Mouse (Mus musculus) intestine, embryonic 14.5 days (tissue): Measurements from ENCODE around the gene Prkg1. TPM values are rescaled to one million over a fixed set of nuclear protein-coding genes. Genes with fewer than 3 reads are reported as not detected.

Experiments
- ATAC-seq: fragments of 200-750 bp; cut with Nextera tagmentation; replicated peaks from 2 replicates; pipeline ENCODE4 v1.8.0; 2017; ENCODE audit warnings: low read depth, moderate number of reproducible peaks, moderate TSS enrichment, moderate library complexity; ENCODE audit not compliant: low FRiP score, low TSS enrichment
- DNase-seq: peaks from one replicate; pipeline ENCODE4 v3.0.0-alpha.2; 2018; ENCODE audit warnings: low spot score
- H3K27ac ChIP-seq: fragments of 300-500 bp; sonication (generic); 2 replicates; pipeline ENCODE4 v1.5.1; 2014; ENCODE audit warnings: low read depth, mild to moderate bottlenecking, control low read depth
- H3K27me3 ChIP-seq: fragments of 300-500 bp; sonication (generic); replicated peaks from 2 replicates; pipeline ENCODE4 v1.6.1; 2014; ENCODE audit warnings: low read length, control low read depth; ENCODE audit not compliant: control insufficient read depth, insufficient read depth
- H3K36me3 ChIP-seq: fragments of 300-500 bp; sonication (generic); 2 replicates; pipeline ENCODE4 v1.6.1; 2014; ENCODE audit warnings: low read length, control low read depth; ENCODE audit not compliant: control insufficient read depth, insufficient read depth
- H3K4me1 ChIP-seq: fragments of 300-500 bp; sonication (generic); replicated peaks from 2 replicates; pipeline ENCODE4 v1.6.1; 2014; ENCODE audit warnings: low read length, control low read depth, mixed read lengths; ENCODE audit not compliant: control insufficient read depth, insufficient read depth
- H3K4me2 ChIP-seq: fragments of 300-500 bp; sonication (generic); 2 replicates; pipeline ENCODE4 v1.6.1; 2014; ENCODE audit warnings: low read length
- H3K4me3 ChIP-seq: fragments of 300-500 bp; sonication (generic); 2 replicates; pipeline ENCODE4 v1.5.1; 2014; ENCODE audit warnings: low read depth, low read length, control low read depth, mixed read lengths
- H3K9ac ChIP-seq: fragments of 300-500 bp; sonication (generic); 2 replicates; pipeline ENCODE4 v1.6.1; 2014; ENCODE audit warnings: mild to moderate bottlenecking, low read length
- H3K9me3 ChIP-seq: fragments of 300-500 bp; sonication (generic); 2 replicates; pipeline ENCODE4 v1.6.1; 2016; ENCODE audit warnings: low read length, control low read depth; ENCODE audit not compliant: control insufficient read depth
- WGBS: fragments of 180-500 bp; shearing (Covaris S2); extraction: QIAGEN DNeasy Blood & Tissue Kit; methylation state at CpG from one replicate; pipeline ENCODE4 v1.1.7; 2014; 5-methylcytosine and 5-hydroxymethylcytosine counted together
- polyA plus RNA-seq: library from polyadenylated mRNA; unstranded; fragments of >200 nt; fragmentation: Nextera tagmentation; extraction: Ambion mirVana; gene quantifications from 2 replicates; pipeline ENCODE4 v1.2.1, GENCODE M21; 2014

Gene Prkg1
- polyA plus RNA-seq, 1 experiment from 2014 or later: 14.2 TPM

DNA sequence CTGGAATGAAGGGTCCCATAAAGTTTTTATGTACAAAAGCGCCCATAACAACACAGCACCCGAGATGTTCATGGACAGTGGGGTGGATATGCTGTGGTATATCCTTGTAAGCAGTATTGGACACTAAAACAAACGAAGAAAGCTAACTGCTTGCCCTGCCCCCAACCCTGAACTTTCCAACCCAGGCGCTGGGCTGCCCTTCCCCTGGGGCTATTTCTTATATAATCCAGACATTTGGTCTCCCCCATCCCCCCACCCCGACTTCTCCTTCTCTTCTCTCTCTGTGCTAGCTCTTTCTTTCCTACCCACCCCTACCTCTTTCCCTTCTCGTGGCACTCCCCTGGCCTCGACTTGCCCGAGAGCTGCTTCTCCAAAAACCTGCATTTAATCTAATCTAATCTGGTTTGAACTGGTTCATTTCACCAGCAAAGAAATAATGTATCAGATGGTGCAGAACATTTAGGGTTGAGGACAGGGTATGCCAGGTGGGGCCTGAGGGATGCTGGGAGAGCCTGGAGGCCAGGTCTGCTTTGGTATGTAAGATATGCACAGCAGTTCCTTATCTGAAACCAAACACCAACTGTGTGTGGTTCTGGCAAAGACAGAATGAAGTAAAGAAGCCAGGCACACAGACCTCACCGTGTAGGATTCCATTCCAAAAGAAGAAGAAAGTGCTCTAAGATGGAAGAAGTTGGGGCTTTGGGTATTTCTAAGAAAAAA is 657.8 kb downstream of the Prkg1 start:
- Histone ChIP-seq H3K4me3 (no peak overlapping the region), H3K27me3 (no peaks in the 10 kb centered on the region), H3K36me3 (no peaks in the 10 kb centered on the region), H3K4me2 (no peak overlapping the region), H3K4me1 (no peaks in the 10 kb centered on the region), H3K9me3 (no peaks in the 10 kb centered on the region), H3K27ac (no peak overlapping the region), H3K9ac (no peak overlapping the region)
- DNase-seq (no peak), ATAC-seq (no peak)
- 34% methylated on average over 9 of the region's 9 CpGs for WGBS

- Histone ChIP-seq H3K9me3 (no peaks in the 10 kb centered on the region), H3K27me3 (no peaks in the 10 kb centered on the region), H3K9ac (no peak overlapping the region), H3K4me3 (no peak overlapping the region), H3K4me1 (no peaks in the 10 kb centered on the region), H3K27ac (no peak overlapping the region), H3K4me2 (no peak overlapping the region), H3K36me3 (no peaks in the 10 kb centered on the region)
- DNase-seq (no peak), ATAC-seq (no peak)
- 60% methylated on average over 3 of the region's 3 CpGs for WGBS
These were observed 658.8 kb downstream of the Prkg1 start for GRCm38 (mm10) chr19:31106036-31106435.

DNA sequence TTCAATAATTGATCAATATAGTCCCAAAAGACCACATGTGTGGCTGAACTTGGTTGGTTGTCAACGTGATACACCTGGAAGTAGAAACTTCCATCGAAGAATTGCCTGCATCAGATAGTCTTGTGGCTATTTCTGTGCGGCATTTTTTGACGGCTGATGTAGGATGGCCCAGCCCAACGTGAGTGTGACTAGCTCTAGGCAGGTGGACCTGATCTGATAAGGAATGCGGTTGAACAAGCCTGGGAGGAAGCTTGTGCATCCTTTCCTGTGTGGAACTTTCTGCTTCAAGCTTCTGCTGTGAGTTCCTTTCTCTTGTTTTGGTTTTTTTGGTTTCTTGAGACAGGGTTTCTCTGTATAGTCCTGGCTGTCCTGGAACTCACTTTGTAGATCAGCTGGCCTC is 660.1 kb downstream of the Prkg1 start:
- WGBS: 79% methylated on average over 6 of the region's 6 CpGs
- no peaks in the 10 kb centered on the region for H3K9me3 ChIP-seq
- H3K9ac ChIP-seq: no peak overlapping the region
- no peak for DNase-seq
- no peaks in the 10 kb centered on the region for H3K4me1 ChIP-seq
- H3K4me2 ChIP-seq: no peak overlapping the region
- no peak overlapping the region for H3K27ac ChIP-seq
- no peaks in the 10 kb centered on the region for H3K27me3 ChIP-seq
- ATAC-seq: no peak
- no peak overlapping the region for H3K4me3 ChIP-seq
- no peaks in the 10 kb centered on the region for H3K36me3 ChIP-seq

DNA sequence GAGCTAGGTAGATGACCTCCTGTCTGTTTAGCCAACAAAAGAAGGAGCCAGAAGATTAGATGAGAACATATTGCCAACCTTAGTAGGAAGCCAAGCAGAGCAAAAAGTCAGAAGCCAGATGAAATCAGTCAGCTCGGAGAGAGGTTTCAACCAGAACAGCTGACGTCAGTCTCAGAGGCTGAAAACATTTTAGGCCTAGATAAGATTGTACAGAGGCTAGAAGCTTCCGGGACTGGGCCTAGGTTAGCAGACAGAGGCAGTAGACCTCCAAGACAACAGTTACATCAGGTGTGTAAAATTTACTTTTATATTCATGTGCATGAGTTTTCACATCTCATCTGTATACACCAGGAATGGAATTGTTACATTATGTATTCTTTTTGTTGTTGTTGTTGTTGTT is 665.5 kb downstream of the Prkg1 start:
- Histone ChIP-seq H3K4me3 (no peak overlapping the region), H3K9ac (no peak overlapping the region), H3K36me3 (no peaks in the 10 kb centered on the region), H3K4me1 (no peaks in the 10 kb centered on the region), H3K27me3 (no peaks in the 10 kb centered on the region), H3K4me2 (no peak overlapping the region), H3K27ac (no peak overlapping the region), H3K9me3 (no peaks in the 10 kb centered on the region)
- ATAC-seq (no peak), DNase-seq (no peak)
- WGBS: 80% methylated on average over 3 of the region's 3 CpGs

GRCm38 (mm10) chr19:31097857-31098256 is 667.0 kb downstream of the Prkg1 start:
- 79% methylated on average over 3 of the region's 3 CpGs for WGBS
- no peak overlapping the region for H3K4me2 ChIP-seq
- ATAC-seq (no peak), DNase-seq (no peak)
- no peak overlapping the region for H3K27ac ChIP-seq
- no peaks in the 10 kb centered on the region for H3K36me3 ChIP-seq
- H3K9ac ChIP-seq: no peak overlapping the region
- no peaks in the 10 kb centered on the region for H3K9me3 ChIP-seq
- no peak overlapping the region for H3K4me3 ChIP-seq
- no peaks in the 10 kb centered on the region for H3K4me1 ChIP-seq
- no peaks in the 10 kb centered on the region for H3K27me3 ChIP-seq

DNA sequence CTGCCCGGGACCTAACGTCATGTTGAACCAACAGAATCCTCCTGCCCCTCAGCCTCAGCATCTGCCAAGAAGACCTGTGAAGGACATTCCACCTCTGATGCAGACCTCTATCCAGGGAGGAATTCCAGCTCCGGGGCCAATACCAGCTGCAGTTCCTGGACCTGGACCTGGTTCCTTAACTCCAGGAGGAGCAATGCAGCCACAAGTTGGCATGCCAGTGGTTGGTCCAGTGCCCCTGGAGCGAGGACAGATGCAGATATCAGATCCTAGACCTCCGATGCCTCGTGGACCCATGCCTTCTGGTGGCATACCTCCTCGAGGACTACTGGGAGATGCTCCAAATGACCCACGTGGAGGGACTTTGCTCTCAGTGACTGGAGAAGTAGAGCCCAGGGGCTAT is 681.1 kb downstream of the Prkg1 start:
- no peak; the same call in 1 of the 2 replicates for ATAC-seq
- H3K9ac ChIP-seq: no peak overlapping the region; the same call in 1 of the 2 replicates

DNA sequence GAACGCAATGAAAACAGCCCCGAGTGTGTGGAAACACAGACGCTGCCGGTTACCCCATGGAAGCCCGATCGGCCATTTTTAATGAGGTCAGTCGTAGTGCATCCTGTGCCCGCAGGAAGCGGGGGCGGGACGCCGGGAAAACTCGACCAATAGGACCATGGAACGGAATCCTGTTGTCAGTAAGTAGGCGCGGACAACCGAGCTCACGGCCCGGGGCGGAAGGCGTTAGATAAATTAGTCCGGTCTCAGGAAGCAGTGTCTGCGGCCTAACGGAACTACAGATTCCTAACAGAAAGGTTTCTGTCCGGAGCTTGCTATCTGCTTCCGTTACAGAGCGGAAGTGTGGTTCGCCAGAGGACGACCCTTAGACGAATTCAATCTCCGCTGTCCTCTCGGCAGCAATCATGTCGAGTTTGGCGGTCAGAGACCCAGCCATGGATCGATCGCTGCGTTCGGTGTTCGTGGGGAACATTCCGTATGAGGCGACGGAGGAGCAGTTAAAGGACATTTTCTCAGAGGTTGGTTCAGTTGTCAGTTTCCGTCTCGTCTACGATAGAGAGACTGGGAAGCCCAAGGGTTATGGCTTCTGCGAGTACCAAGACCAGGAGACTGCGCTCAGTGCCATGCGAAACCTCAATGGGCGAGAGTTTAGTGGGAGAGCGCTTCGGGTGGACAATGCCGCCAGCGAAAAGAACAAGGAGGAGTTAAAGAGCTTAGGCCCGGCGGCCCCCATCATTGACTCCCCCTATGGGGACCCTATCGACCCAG is 682.0 kb downstream of the Prkg1 start, which contains the start of gene Cstf2t:
Gene Cstf2t (plus strand): TSS at position 176 of the 768 bp plus-strand sequence.
- Histone ChIP-seq H3K9ac (peak within 1 kb of the TSS; percentile 74), H3K4me1 (peaks cover 10% of the 10 kb centered on the region), H3K27ac (peak within 1 kb of the TSS; percentile 85), H3K4me3 (peak within 1 kb of the TSS; percentile 80), H3K27me3 (no peaks in the 10 kb centered on the region), H3K36me3 (peaks cover 26% of the 10 kb centered on the region), H3K9me3 (peaks cover 3% of the 10 kb centered on the region; the same call in 1 of the 2 replicates), H3K4me2 (peak within 1 kb of the TSS; percentile 91)
- ATAC-seq (peak; percentile 99), DNase-seq (peak; percentile 93)
- 3% methylated on average over 56 of the region's 56 CpGs for WGBS

More for the DNA sequence above, 681.1 kb downstream of the Prkg1 start:
- peak overlapping the region; percentile 91 for H3K4me2 ChIP-seq
- H3K9me3 ChIP-seq: peaks cover 3% of the 10 kb centered on the region; the same call in 1 of the 2 replicates
- WGBS: 95% methylated on average over 8 of the region's 8 CpGs
- H3K4me3 ChIP-seq: peak overlapping the region; percentile 80
- H3K4me1 ChIP-seq: peaks cover 10% of the 10 kb centered on the region
- H3K36me3 ChIP-seq: peaks cover 26% of the 10 kb centered on the region
- DNase-seq: no peak
- H3K27me3 ChIP-seq: no peaks in the 10 kb centered on the region
- no peak overlapping the region for H3K27ac ChIP-seq

GRCm38 (mm10) chr19:31082226-31082625 is 682.6 kb downstream of the Prkg1 start:
- H3K4me3 ChIP-seq: peak overlapping the region; percentile 80
- H3K27ac ChIP-seq: peak overlapping the region; percentile 64
- DNase-seq: no peak
- peaks cover 3% of the 10 kb centered on the region; the same call in 1 of the 2 replicates for H3K9me3 ChIP-seq
- 18% methylated on average over 7 of the region's 7 CpGs for WGBS
- peaks cover 10% of the 10 kb centered on the region for H3K4me1 ChIP-seq
- peaks cover 26% of the 10 kb centered on the region for H3K36me3 ChIP-seq
- peak; percentile 47 for ATAC-seq
- H3K9ac ChIP-seq: peak overlapping the region; percentile 50
- H3K4me2 ChIP-seq: peak overlapping the region; percentile 91
- H3K27me3 ChIP-seq: no peaks in the 10 kb centered on the region
